Mouse (Mus musculus) neural tube, embryonic 10.5 days (tissue): ENCODE measurements at regions not wholly inside any gene's neighbourhood (a gene's known extent, or its start where the extent isn't known, plus 50 kb on each side); places are given as distances from the start of the nearest gene placed in this dataset.

ENCODE experiments used
- DNase-seq: peaks from one replicate; pipeline ENCODE4 v3.0.0-alpha.2; 2017; ENCODE audit warnings: low spot score; ENCODE audit errors: extremely low spot score

- no peak for DNase-seq
Measured at GRCm38 (mm10) chr1:45732958-45733357, 62.0 kb upstream of the Wdr75 start.

- no peak for DNase-seq
Measured at GRCm38 (mm10) chr1:45745136-45745535, 49.8 kb upstream of the Wdr75 start.
